ENCODE assay signal across 22 mouse cellular contexts in genomic region chr2:158643791-158644190, GRCm38 (mm10). TPM values are rescaled to one million over a fixed set of nuclear protein-coding genes. Genes with fewer than 3 reads are reported as not detected.
DNase-seq lines count a peak whose midpoint lies in the region; TF ChIP-seq lines count a peak whose summit lies in the region.
"Had no signal": no experiment of that assay in that cellular context is flagged by ENCODE, and none has a peak within 500 bp of the region (broad histone marks: within the 10 kb centered on the region; RNA-seq: fewer than 3 reads in every experiment).

No protein-coding gene starts in this region.

- TF ChIP-seq CTCF in cortical plate, adult 2 months (IDR thresholded peaks at IDR 0.05; ENCODE audit: extremely low read depth, insufficient read depth, low read length), result no peak

- peak; percentile 39 to 73 for DNase-seq in frontal cortex, postnatal 36 days (ENCODE audit: low spot score in 2 of 2)
- no peak for DNase-seq in frontal cortex, postnatal 25 days (ENCODE audit: low spot score in 2 of 2)
- DNase-seq in right cerebral cortex, adult 18-20 months, result peak; percentile 61
- DNase-seq in right cerebral cortex, postnatal 10 days (ENCODE audit: low spot score in 2 of 2), result no peak
- DNase-seq in left cerebral cortex, postnatal 25 days (ENCODE audit: low spot score in 2 of 2), result peak; percentile 40 to 86
- DNase-seq in layer of hippocampus, postnatal 25 days (ENCODE audit: extremely low spot score in 1 of 2, low spot score in 1 of 2), result no peak
- DNase-seq in kidney, postnatal 14 days, result no peak
- DNase-seq: adrenal gland, adult 8-10 months; cerebellum, adult 18-20 months; cerebellum, adult 9-11 months; cerebellum, postnatal 36 days; forebrain, postnatal 0 days; gastrocnemius, postnatal 36 days; heart, adult 11 months; heart, postnatal 36 days had no signal

- no peak overlapping the region for H3K4me3 ChIP-seq in cortical plate, adult 2 months (ENCODE audit: insufficient read depth, low read length)
- H3K4me3 ChIP-seq: embryonic facial prominence, embryonic 10.5 days; forebrain, embryonic 13.5 days; heart, embryonic 13.5 days; hindbrain, embryonic 12.5 days had no signal

- peaks cover 13% of the 10 kb centered on the region for H3K4me1 ChIP-seq in cortical plate, adult 2 months (ENCODE audit: control insufficient read depth, insufficient read depth, low read length)
- H3K4me1 ChIP-seq: embryonic facial prominence, embryonic 10.5 days; forebrain, embryonic 13.5 days; heart, embryonic 13.5 days; hindbrain, embryonic 12.5 days had no signal

- peak overlapping the region; percentile 79 for H3K27ac ChIP-seq in cortical plate, adult 2 months (ENCODE audit: insufficient read depth, low read length)
- H3K27ac ChIP-seq: embryonic facial prominence, embryonic 10.5 days; forebrain, embryonic 13.5 days; heart, embryonic 13.5 days; hindbrain, embryonic 12.5 days had no signal

- no peak for TF ChIP-seq POLR2A in cortical plate, adult 2 months (IDR thresholded peaks at IDR 0.05; ENCODE audit: extremely low read depth, insufficient read depth, low read length)

- intact Hi-C loops in left cerebral cortex, postnatal 25 days (cut with DNase I), result loop anchor here (2.0 to 5.0 kb wide), 2 partner anchors 97 to 266 kb away; partner anchors contain the start of gene Snhg11

RNA-seq across cellular contexts. Expression of gene Actr5, which starts 19.1 kb away (rescaled TPM):
- polyA plus RNA-seq in cortical plate, adult 2 months (2012; rRNA removed), result 6.9 and 7.4 TPM in 2 replicates
- 1 to 10 TPM; 7.3 to 9.6 TPM for total RNA-seq in left cerebral cortex, postnatal 25 days (2021)
- 10 to 100 TPM; 10.0 to 10.2 TPM for total RNA-seq in layer of hippocampus, postnatal 25 days (2021)

RNA-seq across cellular contexts. Expression of gene Ppp1r16b, which starts 21.4 kb away (rescaled TPM):
- 51.5 and 55.4 TPM in 2 replicates for polyA plus RNA-seq in cortical plate, adult 2 months (2012; rRNA removed)
- total RNA-seq in left cerebral cortex, postnatal 25 days (2021), result 100 to 1,000 TPM; 119 to 132 TPM
- total RNA-seq in layer of hippocampus, postnatal 25 days (2021), result 100 to 1,000 TPM; 138 to 141 TPM

RNA-seq across cellular contexts. Expression of gene Slc32a1, which starts 33.2 kb away (rescaled TPM):
- 73.8 and 87.3 TPM in 2 replicates for polyA plus RNA-seq in cortical plate, adult 2 months (2012; rRNA removed)
- 100 to 1,000 TPM in 1 of 2 experiments, 10 to 100 TPM in 1; 81.8 to 112 TPM for total RNA-seq in left cerebral cortex, postnatal 25 days (2021)
- 10 to 100 TPM; 68.3 to 77.6 TPM for total RNA-seq in layer of hippocampus, postnatal 25 days (2021)
- total RNA-seq: gastrocnemius, adult 8-10 months; gastrocnemius, postnatal 36 days; heart, postnatal 36 days had no signal
- polyA plus RNA-seq: heart, embryonic 13.5 days; heart, postnatal 0 days had no signal

Comparison
In these comparisons a context has a peak if more than half of its experiments do, and no peak if none do; other contexts are left out.
1. DNase-seq: peak in frontal cortex, postnatal 36 days (2 of 2), right cerebral cortex, adult 18-20 months (single experiment) and left cerebral cortex, postnatal 25 days (2 of 2); none in frontal cortex, postnatal 25 days (0 of 2), right cerebral cortex, postnatal 10 days (0 of 2), layer of hippocampus, postnatal 25 days (0 of 2) and kidney, postnatal 14 days (single experiment).